Mouse (Mus musculus) embryonic facial prominence, embryonic 11.5 days (tissue): ENCODE data around the gene Cep41. TPM values are rescaled to one million over a fixed set of nuclear protein-coding genes. Genes with fewer than 3 reads are reported as not detected.
A peak's percentile ranks its signal among the peaks of the same experiment; 100 is the strongest.

ENCODE experiments used
- ATAC-seq: fragments of 200-750 bp; cut with Nextera tagmentation; replicated peaks from 2 replicates; pipeline ENCODE4 v1.8.0; 2017; ENCODE audit warnings: low read depth; ENCODE audit not compliant: insufficient number of reproducible peaks, low FRiP score, low TSS enrichment
- DNase-seq: peaks from one replicate; pipeline ENCODE4 v3.0.0-alpha.2; 2015; ENCODE audit warnings: low spot score
- H3K27ac ChIP-seq: fragments of 300-500 bp; sonication (generic); replicated peaks from 2 replicates; pipeline ENCODE4 v1.5.1; 2014; ENCODE audit warnings: mild to moderate bottlenecking, low read depth, low read length, control low read depth
- H3K27me3 ChIP-seq: fragments of 300-500 bp; sonication (generic); 2 replicates; pipeline ENCODE4 v1.6.1; 2014; ENCODE audit warnings: mild to moderate bottlenecking, low read length, moderate library complexity, mixed read lengths; ENCODE audit not compliant: control insufficient read depth, insufficient read depth
- H3K36me3 ChIP-seq: fragments of 300-500 bp; sonication (generic); replicated peaks from 2 replicates; pipeline ENCODE4 v1.6.1; 2014; ENCODE audit warnings: low read depth, mild to moderate bottlenecking, low read length, moderate library complexity, mixed read lengths; ENCODE audit not compliant: control insufficient read depth, insufficient read depth
- H3K4me1 ChIP-seq: fragments of 300-500 bp; sonication (generic); 2 replicates; pipeline ENCODE4 v1.6.1; 2014; ENCODE audit warnings: low read length, mixed read lengths; ENCODE audit not compliant: control insufficient read depth, insufficient read depth
- H3K4me2 ChIP-seq: fragments of 300-500 bp; sonication (generic); 2 replicates; pipeline ENCODE4 v1.6.1; 2014; ENCODE audit warnings: low read depth, mild to moderate bottlenecking, control low read depth, low read length, moderate library complexity
- H3K4me3 ChIP-seq: fragments of 300-500 bp; sonication (generic); 2 replicates; pipeline ENCODE4 v1.5.1; 2014; ENCODE audit warnings: low read depth, low read length, control low read depth
- H3K9ac ChIP-seq: fragments of 300-500 bp; sonication (generic); replicated peaks from 2 replicates; pipeline ENCODE4 v1.6.1; 2014; ENCODE audit warnings: mild to moderate bottlenecking, control low read depth, low read length
- H3K9me3 ChIP-seq: fragments of 300-500 bp; sonication (generic); replicated peaks from 2 replicates; pipeline ENCODE4 v1.6.1; 2016; ENCODE audit warnings: mild to moderate bottlenecking, low read length, inconsistent platforms, mixed read lengths; ENCODE audit not compliant: control insufficient read depth
- WGBS: fragments of 180-500 bp; shearing (Covaris S2); extraction: QIAGEN DNeasy Blood & Tissue Kit; methylation state at CpG from one replicate; pipeline ENCODE4 v1.1.7; 2014; 5-methylcytosine and 5-hydroxymethylcytosine counted together
- polyA plus RNA-seq: library from polyadenylated mRNA; unstranded; fragments of >200 nt; fragmentation: Nextera tagmentation; extraction: Ambion mirVana; gene quantifications from 2 replicates; pipeline ENCODE4 v1.2.1, GENCODE M21; 2014

Gene Cep41
- polyA plus RNA-seq, 1 experiment from 2014 or later, result 28.1 TPM

- Histone ChIP-seq H3K4me2 (peak overlapping the region; percentile 54), H3K27ac (peak overlapping the region; percentile 91), H3K36me3 (no peaks in the 10 kb centered on the region), H3K9me3 (no peaks in the 10 kb centered on the region), H3K4me3 (peak overlapping the region; percentile 46), H3K9ac (peak overlapping the region; percentile 63), H3K4me1 (no peaks in the 10 kb centered on the region), H3K27me3 (no peaks in the 10 kb centered on the region)
- 73% methylated on average over 5 of the region's 5 CpGs for WGBS
- ATAC-seq, result no peak
- DNase-seq, result no peak
These were observed 723 bp downstream of the Cep41 start for GRCm38 (mm10) chr6:30692826-30693225.

- Histone ChIP-seq H3K27ac (no peak overlapping the region), H3K4me1 (no peaks in the 10 kb centered on the region; the same call in 1 of the 2 replicates), H3K4me3 (no peak overlapping the region), H3K4me2 (no peak overlapping the region), H3K9ac (no peak overlapping the region), H3K27me3 (no peaks in the 10 kb centered on the region), H3K36me3 (no peaks in the 10 kb centered on the region), H3K9me3 (no peaks in the 10 kb centered on the region)
- no peak for DNase-seq
- no peak for ATAC-seq
- 93% methylated on average over 7 of the region's 7 CpGs for WGBS
These were observed 6.4 kb downstream of the Cep41 start for GRCm38 (mm10) chr6:30687198-30687597.

DNA sequence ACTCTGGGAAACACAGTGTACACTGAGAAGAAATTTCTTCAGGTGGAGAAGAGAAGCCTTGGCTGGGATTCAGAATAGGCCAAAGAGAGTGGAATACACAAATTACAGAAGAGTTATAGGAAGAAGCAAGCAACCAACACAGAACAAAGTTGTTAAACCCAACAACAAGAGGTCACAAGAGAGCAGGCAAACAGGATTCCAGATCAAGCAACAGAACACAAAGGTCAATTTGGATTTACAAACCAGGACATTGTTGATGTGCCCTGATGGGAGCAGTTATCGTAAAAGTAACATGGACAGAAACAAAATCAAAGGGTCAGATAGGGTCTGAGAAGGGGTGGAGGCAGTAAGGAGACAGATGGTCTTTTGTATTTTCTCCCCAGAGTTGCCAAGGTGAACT is 9.0 kb downstream of the Cep41 start:
- no peaks in the 10 kb centered on the region; the same call in 1 of the 2 replicates for H3K4me1 ChIP-seq
- no peaks in the 10 kb centered on the region for H3K27me3 ChIP-seq
- H3K36me3 ChIP-seq, result no peaks in the 10 kb centered on the region
- H3K27ac ChIP-seq, result no peak overlapping the region
- no peaks in the 10 kb centered on the region for H3K9me3 ChIP-seq
- 57% methylated on average over 1 of the region's 1 CpGs for WGBS
- H3K4me3 ChIP-seq, result no peak overlapping the region
- DNase-seq, result no peak
- H3K4me2 ChIP-seq, result no peak overlapping the region
- ATAC-seq, result no peak
- no peak overlapping the region for H3K9ac ChIP-seq

DNA sequence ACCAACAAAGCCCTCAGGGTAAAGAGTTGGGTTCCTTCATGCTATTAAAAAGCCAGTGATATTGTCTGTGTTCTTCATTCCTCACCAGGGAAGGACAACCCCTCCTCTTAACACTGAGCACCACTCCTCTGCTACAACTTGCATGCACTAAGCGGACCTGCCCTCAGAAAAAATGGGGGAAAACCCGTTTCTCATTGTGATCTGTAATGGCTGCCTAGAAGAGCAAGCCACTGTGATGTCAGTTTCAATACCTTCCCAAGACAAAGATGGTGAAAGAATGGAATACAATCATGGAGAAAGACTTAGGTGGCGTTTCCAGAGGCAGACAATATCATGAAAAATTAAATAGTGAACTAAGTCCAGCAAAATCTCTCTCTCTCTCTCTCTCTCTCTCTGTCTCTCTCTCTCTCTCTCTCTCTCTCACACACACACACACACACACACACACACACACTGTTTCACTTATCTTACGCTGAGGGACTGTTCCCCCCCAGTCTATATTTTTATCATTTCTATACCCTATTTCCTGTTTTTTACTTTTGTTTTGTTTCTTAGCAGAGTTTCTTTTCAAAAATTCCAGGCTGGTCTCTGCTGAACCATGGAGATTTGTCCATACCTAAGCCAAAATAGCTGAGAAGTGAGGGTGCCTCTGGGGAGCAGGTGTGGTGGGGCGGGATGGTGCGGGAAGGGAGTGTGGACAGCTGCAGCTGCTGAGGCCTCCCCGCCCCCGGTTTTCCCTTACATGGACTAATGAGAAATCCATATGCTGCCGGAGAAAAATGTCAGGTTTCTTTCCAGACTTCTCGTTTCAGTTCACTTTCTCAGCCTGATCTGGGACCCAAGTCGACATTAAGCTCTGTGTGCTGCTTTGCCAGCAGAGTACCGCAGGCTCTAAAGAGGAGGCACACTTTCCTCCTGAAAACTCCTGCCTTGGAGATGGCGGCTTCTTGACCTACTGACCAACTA is 11.3 kb downstream of the Cep41 start:
- Histone ChIP-seq H3K36me3 (no peaks in the 10 kb centered on the region), H3K4me3 (no peak overlapping the region), H3K4me2 (no peak overlapping the region), H3K9ac (0 out of 2 replicates have a peak overlapping the region, but pooled peaks have one; percentile 1), H3K4me1 (no peaks in the 10 kb centered on the region; the same call in 1 of the 2 replicates), H3K27me3 (no peaks in the 10 kb centered on the region), H3K27ac (peak overlapping the region; percentile 87), H3K9me3 (no peaks in the 10 kb centered on the region)
- peak; percentile 53 for DNase-seq
- WGBS, result 51% methylated on average over 13 of the region's 13 CpGs
- no peak for ATAC-seq

GRCm38 (mm10) chr6:30680442-30680841 is 13.1 kb downstream of the Cep41 start:
- Histone ChIP-seq H3K4me3 (no peak overlapping the region), H3K36me3 (no peaks in the 10 kb centered on the region), H3K27ac (no peak overlapping the region), H3K9ac (no peak overlapping the region), H3K9me3 (no peaks in the 10 kb centered on the region), H3K4me1 (peaks cover 1% of the 10 kb centered on the region; the same call in 1 of the 2 replicates), H3K27me3 (no peaks in the 10 kb centered on the region), H3K4me2 (no peak overlapping the region)
- DNase-seq, result no peak
- no peak for ATAC-seq
- 68% methylated on average over 7 of the region's 7 CpGs for WGBS

DNA sequence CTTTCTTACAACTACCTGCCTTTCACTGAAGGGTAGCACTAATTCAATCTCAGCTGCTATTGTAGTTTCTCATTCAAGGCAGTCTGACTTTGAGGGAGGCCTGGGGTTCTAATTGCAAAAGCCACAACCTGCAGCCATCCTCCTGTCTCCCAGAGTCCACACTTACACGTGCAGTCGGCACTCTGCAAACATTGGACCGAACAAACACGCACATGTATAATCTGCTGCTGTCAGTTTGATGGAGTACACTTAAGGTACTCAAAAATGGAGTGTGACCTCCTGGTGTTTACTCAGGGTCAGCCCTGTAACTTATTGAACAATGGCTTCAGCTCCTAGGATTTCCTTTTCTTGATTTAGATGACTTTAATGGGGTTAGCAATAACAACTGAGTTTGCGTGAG is 14.0 kb downstream of the Cep41 start:
- H3K4me1 ChIP-seq, result peaks cover 2% of the 10 kb centered on the region; the same call in 1 of the 2 replicates
- H3K9me3 ChIP-seq, result no peaks in the 10 kb centered on the region
- no peak overlapping the region for H3K27ac ChIP-seq
- DNase-seq (no peak), ATAC-seq (no peak)
- no peak overlapping the region for H3K4me3 ChIP-seq
- no peak overlapping the region for H3K4me2 ChIP-seq
- no peak overlapping the region for H3K9ac ChIP-seq
- no peaks in the 10 kb centered on the region for H3K36me3 ChIP-seq
- 52% methylated on average over 5 of the region's 5 CpGs for WGBS
- no peaks in the 10 kb centered on the region for H3K27me3 ChIP-seq

DNA sequence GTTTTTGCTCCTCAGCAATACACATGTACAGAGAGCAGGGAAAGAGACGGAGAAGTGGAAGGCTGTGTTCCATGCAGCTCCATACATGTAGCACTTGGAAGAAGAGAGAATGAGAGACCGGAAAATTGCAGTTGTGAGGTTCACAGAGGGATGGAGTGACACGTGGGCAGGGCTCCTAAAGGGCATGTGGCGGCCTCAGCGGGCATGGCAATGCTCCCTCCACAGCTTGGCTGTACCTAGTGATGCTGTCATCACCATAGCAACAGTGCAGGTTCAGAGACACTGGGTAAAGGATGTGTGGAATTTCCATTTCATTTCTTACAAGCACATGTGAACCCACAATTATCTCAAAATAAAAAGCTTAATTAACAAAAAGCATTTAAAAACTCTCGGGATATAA is 15.1 kb downstream of the Cep41 start:
- no peaks in the 10 kb centered on the region for H3K9me3 ChIP-seq
- DNase-seq, result no peak
- H3K4me1 ChIP-seq, result peaks cover 2% of the 10 kb centered on the region; the same call in 1 of the 2 replicates
- ATAC-seq, result no peak
- no peak overlapping the region for H3K4me2 ChIP-seq
- H3K27me3 ChIP-seq, result no peaks in the 10 kb centered on the region
- H3K4me3 ChIP-seq, result no peak overlapping the region
- no peak overlapping the region for H3K27ac ChIP-seq
- H3K9ac ChIP-seq, result no peak overlapping the region
- no peaks in the 10 kb centered on the region for H3K36me3 ChIP-seq
- WGBS, result 80% methylated on average over 6 of the region's 6 CpGs

DNA sequence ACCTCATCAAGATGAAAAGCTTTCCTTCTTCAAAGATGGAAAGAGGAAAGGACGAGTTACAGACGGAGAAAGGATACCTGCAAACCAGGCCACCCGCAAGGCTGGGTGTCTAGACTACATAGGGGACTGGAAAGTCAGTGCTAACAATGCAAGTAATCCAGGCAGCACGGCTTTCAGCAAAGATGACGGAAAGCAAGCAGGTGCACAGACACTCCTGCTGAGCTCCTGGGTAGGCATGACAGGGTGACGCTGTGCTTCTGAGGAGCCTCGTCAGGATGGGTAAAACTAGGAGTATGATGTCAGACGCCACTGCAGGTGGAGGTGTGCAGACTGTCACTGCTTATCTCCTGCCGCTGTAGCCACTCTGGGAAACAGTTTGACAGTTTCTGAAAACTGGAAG is 16.0 kb downstream of the Cep41 start:
- WGBS, result 78% methylated on average over 9 of the region's 9 CpGs
- Histone ChIP-seq H3K4me3 (no peak overlapping the region), H3K36me3 (no peaks in the 10 kb centered on the region), H3K27me3 (no peaks in the 10 kb centered on the region), H3K9me3 (no peaks in the 10 kb centered on the region), H3K4me2 (no peak overlapping the region), H3K27ac (no peak overlapping the region), H3K4me1 (peaks cover 2% of the 10 kb centered on the region; the same call in 1 of the 2 replicates), H3K9ac (no peak overlapping the region)
- DNase-seq (no peak), ATAC-seq (no peak)
